Mouse (Mus musculus): ENCODE data around the gene Rgl1.

DNA sequence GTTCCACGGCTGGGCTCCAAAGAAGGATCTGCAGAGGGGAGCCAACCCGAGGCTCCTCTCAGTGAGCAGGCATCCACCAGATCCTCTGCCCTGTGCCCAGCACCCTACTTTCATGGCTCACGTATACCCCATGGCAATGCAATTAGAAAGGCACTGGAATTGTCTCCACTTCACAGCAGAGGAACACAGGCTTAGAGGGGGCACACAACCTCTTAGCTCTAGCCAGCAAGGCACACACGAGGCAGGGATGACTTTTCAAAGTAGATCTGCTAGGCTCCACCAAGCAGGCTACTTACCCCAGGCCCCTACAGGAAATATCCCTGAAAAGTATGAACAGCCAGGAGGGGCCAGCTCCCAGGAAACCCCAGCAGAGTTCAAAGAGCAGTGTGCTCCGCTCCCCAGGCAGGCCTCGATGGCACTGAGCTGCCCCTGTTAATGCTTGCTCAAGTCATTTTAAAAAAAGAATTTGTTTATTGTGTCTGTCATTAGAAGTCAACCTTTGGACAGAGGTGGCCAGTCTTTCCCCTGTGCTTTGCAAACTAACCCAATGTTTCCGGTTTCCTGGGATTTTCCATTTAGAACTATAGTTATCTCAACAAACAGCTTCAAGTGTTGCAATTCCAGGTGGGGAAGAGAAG, 151.3 kb downstream of the Rgl1 start:
- TF ChIP-seq CTCF (IDR thresholded peaks at IDR 0.05; ENCODE audit: low read depth, low read length), result no peak
- no peak for TF ChIP-seq POLR2A (IDR thresholded peaks at IDR 0.05; ENCODE audit: borderline replicate concordance, low read depth, low read length)

All from bone marrow macrophage, adult 2 months (primary cell).